Mouse (Mus musculus): ENCODE measurements around the gene 2900026A02Rik.

DNA sequence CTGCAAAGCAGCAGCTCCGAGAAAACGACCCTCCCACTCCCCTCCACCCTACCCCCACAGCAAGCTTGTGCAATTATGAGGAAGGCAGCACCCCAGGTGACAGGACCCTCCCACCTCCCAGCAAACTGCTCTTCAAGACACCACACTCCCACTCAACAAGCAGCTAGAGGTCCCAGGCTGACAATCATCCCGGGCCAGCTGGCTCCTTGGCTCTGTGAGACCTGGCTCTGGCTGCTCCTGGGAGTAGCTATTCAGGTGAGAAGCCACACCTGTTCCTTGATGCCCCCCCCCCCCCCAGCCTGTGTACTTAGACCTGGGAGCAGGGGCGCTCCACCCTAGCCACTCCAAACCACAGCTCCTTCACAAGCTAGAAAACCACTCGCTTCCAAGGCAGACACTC is 107.9 kb downstream of the 2900026A02Rik start:
- no peak for TF ChIP-seq EP300 (IDR thresholded peaks at IDR 0.05; ENCODE audit: insufficient read depth, low read depth, low read length)
- TF ChIP-seq POLR2A (IDR thresholded peaks at IDR 0.05; ENCODE audit: insufficient read depth, low read depth, low read length) = no peak
- TF ChIP-seq CTCF (IDR thresholded peaks at IDR 0.05) = no peak

Data from heart, adult 2 months (tissue).